Mouse (Mus musculus) heart, embryonic 15.5 days (tissue): Measurements from ENCODE around the gene Trdmt1. TPM values are rescaled to one million over a fixed set of nuclear protein-coding genes. Genes with fewer than 3 reads are reported as not detected.

Experiments used
- ATAC-seq: fragments of 200-750 bp; cut with Nextera tagmentation; replicated peaks from 2 replicates; pipeline ENCODE4 v1.8.0; 2017; ENCODE audit warnings: low read depth, moderate TSS enrichment; ENCODE audit not compliant: insufficient number of reproducible peaks, insufficient read depth, low FRiP score
- H3K27ac ChIP-seq: fragments of 300-500 bp; sonication (generic); 2 replicates; pipeline ENCODE4 v1.5.1; 2015; ENCODE audit warnings: mild to moderate bottlenecking, inconsistent platforms
- H3K27me3 ChIP-seq: fragments of 300-500 bp; sonication (generic); 2 replicates; pipeline ENCODE4 v1.6.1; 2015; ENCODE audit warnings: inconsistent platforms
- H3K36me3 ChIP-seq: fragments of 300-500 bp; sonication (generic); 2 replicates; pipeline ENCODE4 v1.6.1; 2015; ENCODE audit warnings: mild to moderate bottlenecking, inconsistent platforms
- H3K4me1 ChIP-seq: fragments of 300-500 bp; sonication (generic); replicated peaks from 2 replicates; pipeline ENCODE4 v1.6.1; 2015; ENCODE audit warnings: inconsistent platforms
- H3K4me2 ChIP-seq: fragments of 300-500 bp; sonication (generic); 2 replicates; pipeline ENCODE4 v1.6.1; 2015; ENCODE audit warnings: inconsistent platforms, mild to moderate bottlenecking, moderate library complexity
- H3K4me3 ChIP-seq: fragments of 300-500 bp; sonication (generic); 2 replicates; pipeline ENCODE4 v1.5.1; 2015; ENCODE audit warnings: mild to moderate bottlenecking, inconsistent platforms
- H3K9ac ChIP-seq: fragments of 300-500 bp; sonication (generic); 2 replicates; pipeline ENCODE4 v1.6.1; 2015; ENCODE audit warnings: mild to moderate bottlenecking, inconsistent platforms
- H3K9me3 ChIP-seq: fragments of 300-500 bp; sonication (generic); replicated peaks from 2 replicates; pipeline ENCODE4 v1.6.1; 2016; ENCODE audit warnings: inconsistent platforms
- WGBS: fragments of 180-500 bp; shearing (Covaris S2); methylation state at CpG from one replicate; pipeline ENCODE4 v1.1.7; 2015; ENCODE audit warnings: mixed read lengths; 5-methylcytosine and 5-hydroxymethylcytosine counted together
- polyA plus RNA-seq: library from polyadenylated mRNA; unstranded; fragments of >200 nt; fragmentation: Nextera tagmentation; extraction: Ambion mirVana; gene quantifications from 2 replicates; pipeline ENCODE4 v1.2.1, GENCODE M21; 2015

Trdmt1 gene
- polyA plus RNA-seq, 1 experiment from 2014 or later: 7.6 TPM

DNA sequence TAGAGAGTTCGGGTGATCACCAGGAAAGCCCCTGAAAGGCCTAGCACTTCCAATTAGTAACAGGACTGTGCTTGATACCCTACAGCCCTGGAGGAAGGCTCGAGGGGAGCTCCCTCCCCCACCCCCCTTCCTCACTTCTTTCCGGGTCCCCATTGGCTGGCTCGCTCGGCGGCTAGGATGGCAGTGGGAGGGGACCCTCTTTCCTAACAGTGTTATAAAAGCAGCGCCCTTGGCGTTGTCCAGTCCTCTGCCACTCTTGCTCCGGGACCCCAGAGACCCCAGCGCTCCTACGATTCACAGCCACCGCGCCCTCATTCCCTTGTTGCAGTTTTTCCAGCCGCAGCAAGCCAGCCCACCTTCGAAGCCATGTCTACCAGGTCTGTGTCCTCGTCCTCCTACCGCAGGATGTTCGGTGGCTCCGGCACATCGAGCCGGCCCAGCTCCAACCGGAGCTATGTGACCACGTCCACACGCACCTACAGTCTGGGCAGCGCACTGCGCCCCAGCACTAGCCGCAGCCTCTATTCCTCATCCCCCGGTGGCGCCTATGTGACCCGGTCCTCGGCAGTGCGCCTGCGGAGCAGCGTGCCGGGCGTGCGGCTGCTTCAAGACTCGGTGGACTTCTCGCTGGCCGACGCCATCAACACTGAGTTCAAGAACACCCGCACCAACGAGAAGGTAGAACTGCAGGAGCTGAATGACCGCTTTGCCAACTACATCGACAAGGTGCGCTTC lies 29.8 kb upstream of the Trdmt1 start:
- H3K27me3 ChIP-seq: no peaks in the 10 kb centered on the region
- peak overlapping the region; percentile 75 for H3K4me2 ChIP-seq
- H3K27ac ChIP-seq: peak overlapping the region; percentile 99
- under 1% methylated on average over 46 of the region's 46 CpGs for WGBS
- H3K9ac ChIP-seq: peak overlapping the region; percentile 88
- H3K36me3 ChIP-seq: peaks cover 16% of the 10 kb centered on the region
- peaks cover 21% of the 10 kb centered on the region for H3K4me1 ChIP-seq
- ATAC-seq: peak; percentile 90
- no peaks in the 10 kb centered on the region for H3K9me3 ChIP-seq
- H3K4me3 ChIP-seq: peak overlapping the region; percentile 87

DNA sequence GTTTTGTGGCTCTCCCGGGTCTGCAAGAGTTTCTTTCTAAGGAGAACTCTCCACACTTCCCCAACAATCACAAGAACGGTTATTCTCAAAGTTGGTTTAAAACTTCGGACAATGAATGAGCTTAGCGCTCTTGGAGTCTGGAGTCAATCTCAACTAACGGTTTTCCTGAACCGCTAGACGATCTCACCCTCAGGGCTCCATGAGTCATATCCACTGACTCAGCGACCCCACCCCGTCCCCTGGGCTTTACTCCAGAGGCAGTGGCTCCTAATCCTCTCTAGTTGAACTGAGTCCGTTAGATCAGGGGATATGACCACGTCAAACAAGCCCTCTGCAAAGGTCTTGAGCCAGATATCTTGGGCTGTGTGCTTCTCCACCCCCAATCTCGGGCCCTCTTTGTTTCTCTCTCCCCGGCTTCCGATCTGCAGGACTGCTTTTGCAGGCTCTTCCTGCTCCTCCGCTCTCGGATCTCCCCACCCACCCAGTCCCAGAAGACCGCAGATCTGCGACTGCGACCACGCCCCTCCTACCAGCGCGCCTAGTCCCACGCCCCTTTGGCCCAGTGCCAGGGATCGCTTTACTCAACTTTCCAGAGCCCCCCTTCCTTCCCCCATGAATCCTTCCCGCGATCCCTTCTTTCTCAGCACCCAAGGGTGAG lies 29.1 kb upstream of the Trdmt1 start, which contains the start of gene Vim:
TSS of gene Vim (plus strand) at position 520 of the 658 bp plus-strand sequence.
- no peaks in the 10 kb centered on the region for H3K27me3 ChIP-seq
- peak within 1 kb of the TSS; percentile 87 for H3K4me3 ChIP-seq
- peak within 1 kb of the TSS; percentile 75 for H3K4me2 ChIP-seq
- H3K36me3 ChIP-seq: peaks cover 11% of the 10 kb centered on the region
- no peaks in the 10 kb centered on the region for H3K9me3 ChIP-seq
- peaks cover 21% of the 10 kb centered on the region for H3K4me1 ChIP-seq
- H3K9ac ChIP-seq: peak within 1 kb of the TSS; percentile 88
- WGBS: under 1% methylated on average over 26 of the region's 26 CpGs
- ATAC-seq: peak; percentile 93
- H3K27ac ChIP-seq: peak within 1 kb of the TSS; percentile 99

DNA sequence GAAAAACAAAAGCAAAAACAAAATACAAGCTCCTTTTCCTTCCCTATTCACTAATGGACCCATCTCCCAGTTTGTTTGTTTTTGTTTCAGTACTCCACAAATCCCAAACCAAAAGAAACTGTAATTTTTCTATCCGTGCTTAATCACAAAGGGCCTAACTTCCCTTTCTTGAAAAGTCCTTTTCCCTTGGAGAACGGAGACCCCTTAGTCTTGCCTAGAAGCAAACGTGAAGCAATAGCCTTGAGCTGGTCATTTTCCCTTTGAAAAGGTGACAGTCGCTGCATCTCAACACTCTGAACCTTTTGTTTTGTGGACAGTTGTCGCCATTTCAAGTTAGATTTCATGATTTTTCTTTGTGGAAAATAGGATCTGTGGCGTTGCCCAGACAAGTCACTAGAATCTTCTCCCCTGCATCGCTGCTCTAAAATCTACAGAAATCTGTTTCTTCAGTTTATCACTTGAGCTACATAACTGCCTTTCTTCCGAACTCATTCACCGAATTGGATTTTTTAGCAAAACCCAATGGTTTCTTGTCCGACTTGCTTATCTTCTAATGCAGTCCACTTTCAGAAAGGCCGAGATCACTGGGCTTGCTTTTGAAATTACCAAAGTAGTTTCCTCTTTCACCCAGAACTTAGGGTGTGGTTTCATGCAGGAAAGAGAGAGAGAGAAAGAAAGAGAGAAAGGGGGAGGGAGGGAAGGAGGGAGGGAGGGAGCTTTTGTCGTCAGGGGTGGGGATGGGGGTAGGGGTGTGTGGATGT lies 28.4 kb upstream of the Trdmt1 start:
- H3K9ac ChIP-seq: peak overlapping the region; percentile 73
- peaks cover 21% of the 10 kb centered on the region for H3K4me1 ChIP-seq
- H3K27ac ChIP-seq: peak overlapping the region; percentile 99
- H3K4me2 ChIP-seq: peak overlapping the region; percentile 75
- H3K27me3 ChIP-seq: no peaks in the 10 kb centered on the region
- ATAC-seq: peak; percentile 12; the same call in 1 of the 2 replicates
- H3K4me3 ChIP-seq: peak overlapping the region; percentile 87
- H3K9me3 ChIP-seq: no peaks in the 10 kb centered on the region
- WGBS: 14% methylated on average over 12 of the region's 12 CpGs
- H3K36me3 ChIP-seq: peaks cover 5% of the 10 kb centered on the region

DNA sequence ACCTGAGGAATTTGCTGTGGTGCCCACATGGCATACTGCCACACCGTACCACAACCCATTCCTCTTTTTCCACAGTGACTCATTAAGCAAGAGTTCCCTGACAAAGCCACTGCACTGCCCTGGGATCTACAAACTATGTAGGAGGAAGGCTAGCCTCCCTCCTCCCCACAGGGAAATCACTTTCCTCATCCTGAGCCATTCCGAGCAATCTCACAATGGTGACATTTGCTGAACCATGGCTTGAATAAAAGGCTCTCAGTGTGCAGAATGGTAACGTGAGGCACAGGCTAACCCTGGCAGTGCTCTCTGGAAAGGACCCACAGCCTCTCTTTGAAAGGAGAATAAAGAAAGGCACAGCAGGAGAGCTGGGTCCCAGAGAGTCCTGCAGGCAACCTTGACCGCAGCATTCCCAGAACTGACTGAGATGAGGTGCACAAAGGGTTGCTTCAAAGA lies 27.7 kb upstream of the Trdmt1 start:
- Histone ChIP-seq H3K4me1 (peaks cover 17% of the 10 kb centered on the region), H3K9me3 (no peaks in the 10 kb centered on the region), H3K9ac (0 out of 2 replicates have a peak overlapping the region, but pooled peaks have one; percentile 73), H3K27ac (peak overlapping the region; percentile 99), H3K36me3 (peaks cover 2% of the 10 kb centered on the region), H3K4me3 (no peak overlapping the region), H3K27me3 (no peaks in the 10 kb centered on the region), H3K4me2 (peak overlapping the region; percentile 75)
- ATAC-seq: no peak
- 30% methylated on average over 4 of the region's 4 CpGs for WGBS

DNA sequence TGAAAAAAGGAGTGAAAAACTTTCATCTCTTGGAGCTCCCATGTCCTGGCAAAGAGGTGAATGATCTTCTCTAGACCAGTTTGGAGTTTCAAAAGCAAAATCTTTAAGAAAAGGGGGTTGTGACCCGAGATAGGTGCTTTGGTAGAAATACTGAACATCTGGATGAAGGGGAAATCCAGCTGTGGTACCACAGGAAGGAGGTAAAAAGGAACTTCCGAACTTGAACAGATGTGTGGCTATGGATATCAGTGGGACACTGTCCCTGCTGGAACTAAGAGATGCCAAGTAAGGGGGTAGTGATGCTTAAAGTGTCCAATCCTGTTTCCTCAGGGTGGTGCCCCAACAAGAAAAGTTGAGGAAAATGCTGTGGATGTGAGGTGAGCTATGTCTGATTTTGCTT lies 25.7 kb upstream of the Trdmt1 start:
- Histone ChIP-seq H3K4me3 (no peak overlapping the region), H3K4me2 (no peak overlapping the region), H3K9ac (no peak overlapping the region), H3K27me3 (no peaks in the 10 kb centered on the region), H3K27ac (no peak overlapping the region), H3K9me3 (no peaks in the 10 kb centered on the region), H3K4me1 (peaks cover 10% of the 10 kb centered on the region), H3K36me3 (no peaks in the 10 kb centered on the region)
- no peak for ATAC-seq
- 61% methylated on average over 2 of the region's 2 CpGs for WGBS

DNA sequence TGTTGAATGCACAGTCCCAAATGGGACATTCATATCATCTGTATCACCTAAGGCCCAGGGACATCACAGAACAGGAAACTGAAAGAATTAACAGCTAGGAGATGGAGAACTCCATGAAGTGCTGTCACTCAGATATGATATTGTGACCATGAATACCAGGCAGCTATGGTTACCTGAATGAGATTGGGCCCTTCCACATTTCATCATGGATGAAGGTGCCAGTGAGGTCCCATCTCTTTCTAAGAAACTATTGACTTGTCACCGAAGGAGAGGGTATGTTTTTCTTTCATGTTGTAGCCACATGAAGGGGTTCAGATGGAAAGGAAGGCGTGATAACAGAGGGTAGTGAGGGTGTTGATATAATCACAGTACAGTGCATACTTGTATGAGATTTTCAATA lies 15.9 kb upstream of the Trdmt1 start:
- 59% methylated on average over 2 of the region's 2 CpGs for WGBS
- H3K36me3 ChIP-seq: no peaks in the 10 kb centered on the region
- no peak for ATAC-seq

DNA sequence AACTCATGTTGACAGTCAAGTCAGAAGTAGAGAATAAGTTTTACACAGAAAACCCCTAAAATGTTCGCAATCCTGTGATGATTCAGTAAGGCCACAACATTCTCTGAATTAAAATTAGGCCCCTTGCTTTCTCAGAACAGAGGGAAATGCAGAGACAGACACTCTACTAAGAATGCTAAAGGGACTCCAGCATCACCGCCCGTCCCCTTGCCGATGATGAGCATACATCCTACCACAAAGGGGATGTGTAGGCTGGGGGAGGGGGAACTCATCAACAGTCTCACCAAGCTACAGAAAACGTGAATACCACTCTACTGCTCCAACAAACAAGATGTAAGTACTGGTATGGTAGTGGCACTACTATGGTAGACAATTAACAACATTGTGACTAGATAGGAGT lies 15.3 kb upstream of the Trdmt1 start:
- Histone ChIP-seq H3K27me3 (no peaks in the 10 kb centered on the region), H3K4me2 (no peak overlapping the region), H3K4me1 (peaks cover 7% of the 10 kb centered on the region; the same call in 1 of the 2 replicates), H3K9ac (no peak overlapping the region), H3K27ac (no peak overlapping the region), H3K9me3 (no peaks in the 10 kb centered on the region), H3K36me3 (no peaks in the 10 kb centered on the region), H3K4me3 (no peak overlapping the region)
- 79% methylated on average over 5 of the region's 5 CpGs for WGBS
- no peak for ATAC-seq

More for the DNA sequence above, 15.9 kb upstream of the Trdmt1 start:
- Histone ChIP-seq H3K9me3 (no peaks in the 10 kb centered on the region), H3K4me3 (no peak overlapping the region), H3K27me3 (no peaks in the 10 kb centered on the region), H3K4me2 (no peak overlapping the region), H3K4me1 (peaks cover 7% of the 10 kb centered on the region; the same call in 1 of the 2 replicates), H3K27ac (no peak overlapping the region), H3K9ac (no peak overlapping the region)

DNA sequence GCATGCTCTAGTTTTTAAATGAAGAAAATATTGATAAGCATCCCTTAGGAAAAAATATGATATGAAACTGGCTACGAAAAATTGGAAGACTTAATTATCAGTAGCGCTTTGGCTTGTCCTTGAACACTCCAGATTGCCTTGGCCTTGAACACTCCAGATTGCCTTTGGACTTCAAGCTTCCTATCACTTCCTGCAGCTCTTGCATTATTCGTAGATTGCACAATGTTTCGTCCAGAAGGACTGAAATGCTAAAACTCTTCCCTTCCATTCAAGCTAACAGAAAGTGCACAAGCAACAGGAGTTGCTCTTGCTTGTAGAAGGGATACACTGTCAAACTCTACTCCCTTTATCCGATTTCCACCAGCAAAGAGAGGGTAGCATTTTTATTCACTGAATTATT lies 14.8 kb upstream of the Trdmt1 start:
- ATAC-seq: no peak
- H3K4me3 ChIP-seq: no peak overlapping the region
- H3K9me3 ChIP-seq: no peaks in the 10 kb centered on the region
- H3K27ac ChIP-seq: no peak overlapping the region
- H3K36me3 ChIP-seq: no peaks in the 10 kb centered on the region
- no peaks in the 10 kb centered on the region for H3K27me3 ChIP-seq
- H3K4me1 ChIP-seq: peaks cover 10% of the 10 kb centered on the region
- WGBS: 69% methylated on average over 5 of the region's 5 CpGs
- H3K9ac ChIP-seq: no peak overlapping the region
- H3K4me2 ChIP-seq: no peak overlapping the region

DNA sequence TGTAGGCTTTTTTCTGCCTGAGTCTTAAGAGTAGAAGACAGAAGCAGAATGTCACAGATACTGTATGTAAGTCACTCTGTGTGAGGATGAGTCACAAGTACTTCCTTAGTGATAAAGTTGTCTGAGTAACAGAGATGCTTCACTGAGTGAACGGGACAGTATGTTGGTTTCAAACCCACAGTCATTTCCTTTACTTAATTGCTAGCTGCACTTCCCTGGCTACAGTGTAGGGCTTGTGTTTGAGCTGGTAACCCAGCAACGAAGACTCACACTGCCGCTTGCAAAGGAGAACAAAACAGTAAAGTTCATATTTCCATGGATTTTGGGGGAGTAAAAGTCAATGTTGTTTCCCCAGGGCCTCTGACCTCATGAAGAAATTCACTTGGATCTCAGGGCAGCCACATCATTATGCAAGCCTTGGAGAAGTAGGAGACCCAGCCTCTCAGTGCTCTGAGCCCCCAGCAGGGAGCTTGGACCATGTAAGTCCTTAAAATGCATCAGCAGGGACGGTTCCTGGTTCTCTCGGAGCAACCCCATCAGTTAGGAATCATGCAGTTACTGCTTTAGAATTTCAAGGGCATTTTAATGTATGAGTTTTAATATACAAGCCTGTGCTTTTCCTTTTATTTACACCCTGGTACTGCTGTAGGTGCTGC lies 14.3 kb upstream of the Trdmt1 start:
- H3K9ac ChIP-seq: no peak overlapping the region
- H3K27me3 ChIP-seq: no peaks in the 10 kb centered on the region
- H3K4me1 ChIP-seq: peaks cover 14% of the 10 kb centered on the region
- H3K9me3 ChIP-seq: no peaks in the 10 kb centered on the region
- H3K4me2 ChIP-seq: no peak overlapping the region
- WGBS: 38% methylated on average over 5 of the region's 5 CpGs
- H3K27ac ChIP-seq: peak overlapping the region; percentile 36
- peak; percentile 62; the same call in 1 of the 2 replicates for ATAC-seq
- no peak overlapping the region for H3K4me3 ChIP-seq
- no peaks in the 10 kb centered on the region for H3K36me3 ChIP-seq

DNA sequence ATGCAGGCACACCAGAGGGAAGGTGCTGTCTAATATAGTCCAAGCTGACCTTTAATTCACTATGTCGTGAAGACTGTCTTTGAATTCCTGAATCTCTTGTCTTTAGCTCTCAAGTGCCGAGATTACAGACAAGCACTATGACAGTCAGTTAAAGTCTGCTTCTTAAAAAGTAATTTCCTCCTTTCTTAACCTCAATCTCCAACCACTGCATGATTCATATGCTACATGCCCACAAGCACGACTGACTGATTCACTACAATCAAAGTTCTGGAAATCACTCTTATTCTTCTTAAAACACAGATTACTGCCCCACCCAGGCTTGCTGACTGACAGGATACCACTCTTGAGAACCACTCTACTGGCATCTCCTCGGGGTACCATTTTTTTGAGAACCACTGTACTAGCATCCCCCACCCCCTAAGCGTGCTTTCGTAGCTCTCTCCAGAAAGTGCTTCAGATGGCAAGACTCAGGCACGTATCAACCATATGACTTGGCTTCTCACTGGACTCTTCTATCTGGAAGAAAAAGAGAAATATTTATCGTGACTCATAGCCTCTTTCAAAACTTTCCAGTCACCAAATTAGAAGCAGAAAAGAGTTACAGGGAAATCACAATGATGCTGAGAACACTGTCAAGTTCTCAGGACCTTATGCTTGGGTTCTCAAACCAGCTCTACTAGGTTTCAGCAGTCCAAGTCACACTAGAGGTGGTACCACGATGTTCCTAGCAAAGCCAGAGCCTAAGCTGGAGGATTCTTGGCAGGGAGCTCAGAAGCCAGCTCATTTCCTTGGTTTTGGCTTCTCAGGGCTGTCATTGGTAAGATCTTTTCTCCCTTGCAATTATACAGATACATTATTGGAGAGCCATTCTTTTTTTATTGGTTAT lies 12.9 kb upstream of the Trdmt1 start:
- Histone ChIP-seq H3K9me3 (no peaks in the 10 kb centered on the region), H3K4me2 (no peak overlapping the region), H3K27me3 (no peaks in the 10 kb centered on the region), H3K4me1 (peaks cover 14% of the 10 kb centered on the region), H3K9ac (no peak overlapping the region), H3K4me3 (no peak overlapping the region), H3K27ac (peak overlapping the region; percentile 53; the same call in 1 of the 2 replicates), H3K36me3 (no peaks in the 10 kb centered on the region)
- 55% methylated on average over 9 of the region's 9 CpGs for WGBS
- no peak for ATAC-seq
